Comparison of ENCODE assay signal across 8 mouse cellular contexts in genomic region chr10:68249355-68249782, GRCm38 (mm10). TPM values are rescaled to one million over a fixed set of nuclear protein-coding genes. Genes with fewer than 3 reads are reported as not detected.
DNase-seq lines count a peak whose midpoint lies in the region; ATAC-seq lines count a peak whose summit lies in the region.

No protein-coding gene starts in this region.

- H3K4me1 ChIP-seq in intestine, embryonic 16.5 days (ENCODE audit: control insufficient read depth, insufficient read depth, low read length): peaks cover 23% of the 10 kb centered on the region

- no peaks in the 10 kb centered on the region for H3K36me3 ChIP-seq in intestine, embryonic 16.5 days (ENCODE audit: control insufficient read depth, insufficient read depth, low read length)
- H3K36me3 ChIP-seq in splenic B cell, adult 2 months (ENCODE audit: control insufficient read depth, insufficient read depth, low read length, poor library complexity, severe bottlenecking): no peaks in the 10 kb centered on the region; the same call in 1 of the 2 replicates

- WGBS in intestine, embryonic 16.5 days: 43% methylated on average over 6 of the region's 6 CpGs

- H3K4me2 ChIP-seq in intestine, embryonic 16.5 days (ENCODE audit: low read depth, low read length): 0 out of 2 replicates have a peak overlapping the region, but pooled peaks have one; percentile 0

- H3K27me3 ChIP-seq in intestine, embryonic 16.5 days (replicated peaks; ENCODE audit: control insufficient read depth, insufficient read depth, low read length): no peaks in the 10 kb centered on the region
- no peaks in the 10 kb centered on the region for H3K27me3 ChIP-seq in splenic B cell, adult 2 months (ENCODE audit: control insufficient read depth, insufficient read depth, low read length, poor library complexity, severe bottlenecking)

- intact Hi-C loops in gastrocnemius, postnatal 14 days (cut with DNase I; ENCODE audit: low total_unique reads): no loop called here

- ATAC-seq in intestine, embryonic 16.5 days: peak; percentile 38; the same call in 1 of the 2 replicates
- ATAC-seq in cerebellum, adult (ENCODE audit: insufficient number of reproducible peaks, low FRiP score, low TSS enrichment): no peak

- peak overlapping the region; percentile 50 for H3K27ac ChIP-seq in intestine, embryonic 16.5 days (ENCODE audit: low read length)

- peak; percentile 13 for DNase-seq in gastrocnemius, postnatal 14 days
- no peak for DNase-seq in gastrocnemius, postnatal 10 days
- DNase-seq in 3134 (ENCODE audit: extremely low read depth, insufficient read length, low spot score): peak; percentile 45
- DNase-seq in adrenal gland, postnatal 14 days: peak; percentile 55
- DNase-seq in splenic B cell, adult 2 months (ENCODE audit: low read depth, low spot score): peak; percentile 72
- no peak for DNase-seq in cerebellum, adult 11 months

- no peak overlapping the region for H3K4me3 ChIP-seq in intestine, embryonic 16.5 days (ENCODE audit: low read length)

- H3K9ac ChIP-seq in intestine, embryonic 16.5 days (ENCODE audit: low read depth, low read length): no peak overlapping the region

- no peaks in the 10 kb centered on the region for H3K9me3 ChIP-seq in intestine, embryonic 16.5 days (ENCODE audit: control insufficient read depth, low read length)

RNA-seq across cellular contexts. Expression of gene Arid5b, which starts 29.2 kb away (rescaled TPM):
- total RNA-seq in gastrocnemius, postnatal 14 days (2021): 10 to 100 TPM; 16.9 to 21.5 TPM
- 10 to 100 TPM; 24.8 to 30.5 TPM for total RNA-seq in gastrocnemius, postnatal 10 days (2021)
- 34.3 and 34.8 TPM in 2 replicates for total RNA-seq in adrenal gland, postnatal 14 days (2021)
- 22.6 and 27.0 TPM in 2 replicates for polyA plus RNA-seq in intestine, embryonic 16.5 days (2015; fragmentation: Nextera tagmentation; extraction: Ambion mirVana)

Comparison
In these comparisons a context has a peak if more than half of its experiments do, and no peak if none do; other contexts are left out.
1. DNase-seq: peak in gastrocnemius, postnatal 14 days (single experiment), 3134 (single experiment), adrenal gland, postnatal 14 days (single experiment) and splenic B cell, adult 2 months (single experiment); none in gastrocnemius, postnatal 10 days (single experiment) and cerebellum, adult 11 months (single experiment).